8 mouse cellular contexts compared by ENCODE assay signal in the genomic region with DNA sequence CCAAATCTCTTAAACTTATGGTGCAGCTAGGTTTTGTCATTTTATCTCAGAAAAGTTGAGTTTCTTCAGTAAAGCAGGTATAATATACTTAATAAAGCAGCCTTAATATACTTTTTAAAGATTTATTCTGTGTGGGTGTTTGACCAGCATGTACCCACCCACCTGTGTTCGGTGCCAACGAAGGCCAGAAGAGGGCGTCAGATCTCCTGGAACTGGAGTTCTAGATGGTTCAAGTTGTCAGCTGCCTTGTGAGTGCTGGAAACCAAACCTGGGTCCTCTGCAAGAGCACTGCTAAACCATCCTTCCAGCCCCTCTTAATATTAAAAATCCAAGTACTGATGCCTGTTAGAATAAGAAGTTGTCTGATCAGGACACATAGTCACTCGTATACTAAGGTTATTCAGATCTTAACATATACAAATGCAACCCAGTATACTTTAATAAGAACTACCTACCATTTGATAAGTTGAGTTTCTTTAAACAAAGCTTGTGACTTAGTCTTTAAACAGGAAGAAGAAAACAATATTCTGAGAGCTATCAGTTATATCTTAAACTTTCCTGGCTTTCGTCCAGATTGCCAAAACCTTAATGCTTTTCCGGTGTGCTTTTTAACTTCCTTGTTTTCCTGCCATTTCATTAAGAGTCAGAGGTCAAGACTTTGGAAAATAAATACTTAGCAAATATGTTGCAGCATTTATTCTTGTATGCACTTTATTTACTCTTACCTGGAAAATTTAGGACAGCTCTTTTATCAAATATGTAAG. TPM values are rescaled to one million over a fixed set of nuclear protein-coding genes. Genes with fewer than 3 reads are reported as not detected.
DNase-seq lines count a peak whose midpoint lies in the region; ATAC-seq and TF ChIP-seq lines count a peak whose summit lies in the region.
"Had no signal": no experiment of that assay in that cellular context is flagged by ENCODE, and none has a peak within 500 bp of the region (broad histone marks: within the 10 kb centered on the region; RNA-seq: fewer than 3 reads in every experiment).

No protein-coding gene starts in this region.

- no peak for ATAC-seq in limb, embryonic 12.5 days (ENCODE audit: insufficient number of reproducible peaks, insufficient read depth, low FRiP score, low TSS enrichment, low read depth)
- ATAC-seq in hindbrain, embryonic 16.5 days, result no peak
- no peak for ATAC-seq in midbrain, embryonic 13.5 days
- no peak for ATAC-seq in megakaryocyte-erythroid progenitor cell, adult 5-6 weeks (replicated peaks; ENCODE audit: low FRiP score, low TSS enrichment, poor library complexity, severe bottlenecking)

- H3K4me2 ChIP-seq in limb, embryonic 12.5 days, result peak overlapping the region; percentile 57; the same call in 1 of the 2 replicates
- peak overlapping the region; percentile 70 for H3K4me2 ChIP-seq in hindbrain, embryonic 16.5 days (ENCODE audit: low read length)
- H3K4me2 ChIP-seq in midbrain, embryonic 13.5 days (replicated peaks), result peak overlapping the region; percentile 65

- no peak; the same call in none of the 2 replicates for TF ChIP-seq CTCF in left cerebral cortex, adult 2 months (IDR thresholded peaks at IDR 0.05)

- peaks cover 13% of the 10 kb centered on the region for H3K9me3 ChIP-seq in limb, embryonic 12.5 days
- peaks cover 8% of the 10 kb centered on the region; the same call in 1 of the 2 replicates for H3K9me3 ChIP-seq in limb, embryonic 10.5 days (replicated peaks)
- H3K9me3 ChIP-seq in hindbrain, embryonic 16.5 days (ENCODE audit: control insufficient read depth, low read length), result peaks cover 8% of the 10 kb centered on the region
- H3K9me3 ChIP-seq in midbrain, embryonic 13.5 days, result peaks cover 10% of the 10 kb centered on the region

- no peaks in the 10 kb centered on the region for H3K4me1 ChIP-seq in limb, embryonic 12.5 days (replicated peaks)
- no peaks in the 10 kb centered on the region; the same call in 1 of the 2 replicates for H3K4me1 ChIP-seq in limb, embryonic 10.5 days
- H3K4me1 ChIP-seq in hindbrain, embryonic 16.5 days (ENCODE audit: control insufficient read depth, insufficient read depth, low read depth, low read length), result peaks cover 3% of the 10 kb centered on the region; the same call in 1 of the 2 replicates
- peaks cover 11% of the 10 kb centered on the region for H3K4me1 ChIP-seq in midbrain, embryonic 13.5 days (replicated peaks)
- H3K4me1 ChIP-seq: embryonic facial prominence, embryonic 15.5 days had no signal

- H3K4me3 ChIP-seq in limb, embryonic 12.5 days (replicated peaks), result no peak overlapping the region
- H3K4me3 ChIP-seq in limb, embryonic 10.5 days, result no peak overlapping the region
- peak overlapping the region; percentile 99; the same call in 1 of the 2 replicates for H3K4me3 ChIP-seq in hindbrain, embryonic 16.5 days (ENCODE audit: low read length)
- H3K4me3 ChIP-seq in midbrain, embryonic 13.5 days (replicated peaks), result peak overlapping the region; percentile 83
- H3K4me3 ChIP-seq in left cerebral cortex, adult 2 months, result no peak overlapping the region; the same call in 1 of the 2 replicates

- H3K27me3 ChIP-seq in limb, embryonic 12.5 days, result no peaks in the 10 kb centered on the region
- no peaks in the 10 kb centered on the region for H3K27me3 ChIP-seq in limb, embryonic 10.5 days (ENCODE audit: low read depth, poor library complexity, severe bottlenecking)
- H3K27me3 ChIP-seq in hindbrain, embryonic 16.5 days (replicated peaks; ENCODE audit: control insufficient read depth, insufficient read depth, low read length), result no peaks in the 10 kb centered on the region
- H3K27me3 ChIP-seq in midbrain, embryonic 13.5 days, result no peaks in the 10 kb centered on the region
- H3K27me3 ChIP-seq: embryonic facial prominence, embryonic 15.5 days had no signal

- H3K9ac ChIP-seq in limb, embryonic 12.5 days (replicated peaks), result no peak overlapping the region
- no peak overlapping the region for H3K9ac ChIP-seq in hindbrain, embryonic 16.5 days (ENCODE audit: low read depth, low read length)
- H3K9ac ChIP-seq in midbrain, embryonic 13.5 days (replicated peaks), result no peak overlapping the region

- intact Hi-C loops in left cerebral cortex, adult 2 months (cut with DNase I), result loop anchor here (5.0 to 10.0 kb wide), 2 partner anchors 214 to 377 kb away; no protein-coding TSS in a partner anchor

- no peak for DNase-seq in limb, embryonic 10.5 days (ENCODE audit: low spot score)
- DNase-seq in cerebellum, postnatal 14 days, result peak; percentile 22 to 45
- no peak for DNase-seq in left cerebral cortex, adult 2 months (ENCODE audit: extremely low spot score in 1 of 2, low spot score in 2 of 2)

- no peak overlapping the region for H3K27ac ChIP-seq in limb, embryonic 12.5 days
- no peak overlapping the region for H3K27ac ChIP-seq in limb, embryonic 10.5 days
- H3K27ac ChIP-seq in hindbrain, embryonic 16.5 days (ENCODE audit: low read depth, low read length), result no peak overlapping the region
- no peak overlapping the region for H3K27ac ChIP-seq in midbrain, embryonic 13.5 days
- no peak overlapping the region; the same call in 1 of the 2 replicates for H3K27ac ChIP-seq in left cerebral cortex, adult 2 months

- H3K36me3 ChIP-seq in limb, embryonic 12.5 days, result peaks cover 21% of the 10 kb centered on the region
- H3K36me3 ChIP-seq in limb, embryonic 10.5 days, result peaks cover 34% of the 10 kb centered on the region
- H3K36me3 ChIP-seq in hindbrain, embryonic 16.5 days (ENCODE audit: control insufficient read depth, insufficient read depth, low read length), result peaks cover 13% of the 10 kb centered on the region
- H3K36me3 ChIP-seq in midbrain, embryonic 13.5 days, result peaks cover 22% of the 10 kb centered on the region

- 94% methylated on average over 6 of the region's 6 CpGs for WGBS in limb, embryonic 12.5 days
- WGBS in limb, embryonic 10.5 days, result 97% methylated on average over 6 of the region's 6 CpGs
- WGBS in hindbrain, embryonic 16.5 days, result 95% methylated on average over 6 of the region's 6 CpGs
- 98% methylated on average over 6 of the region's 6 CpGs for WGBS in midbrain, embryonic 13.5 days

RNA-seq across cellular contexts. Expression of a gene that starts 1.7 kb away (rescaled TPM):
- polyA plus RNA-seq in limb, embryonic 12.5 days (2016; fragmentation: Nextera tagmentation; extraction: Ambion mirVana), result 34.1 and 38.3 TPM in 2 replicates
- polyA plus RNA-seq in limb, embryonic 10.5 days (2016; fragmentation: Nextera tagmentation; extraction: Ambion mirVana), result 20.7 and 27.2 TPM in 2 replicates
- 35.8 and 39.5 TPM in 2 replicates for polyA plus RNA-seq in hindbrain, embryonic 16.5 days (2015; fragmentation: Nextera tagmentation; extraction: Ambion mirVana)
- 64.6 and 69.3 TPM in 2 replicates for polyA plus RNA-seq in midbrain, embryonic 13.5 days (2015; fragmentation: Nextera tagmentation; extraction: Ambion mirVana)
- 29.1 and 33.2 TPM in 2 replicates for total RNA-seq in megakaryocyte-erythroid progenitor cell, adult 5-6 weeks (2014; fragmentation: Nextera tagmentation)
- 38.5 and 70.6 TPM in 2 replicates for total RNA-seq in megakaryocyte-erythroid progenitor cell, adult 5-6 weeks (2017)
- 10 to 100 TPM; 79.6 to 81.4 TPM for total RNA-seq in left cerebral cortex, adult 2 months (2021)

RNA-seq across cellular contexts. Expression of a gene that starts 41.8 kb away (rescaled TPM):
- 59.4 and 63.7 TPM in 2 replicates for polyA plus RNA-seq in limb, embryonic 12.5 days (2016; fragmentation: Nextera tagmentation; extraction: Ambion mirVana)
- polyA plus RNA-seq in limb, embryonic 10.5 days (2016; fragmentation: Nextera tagmentation; extraction: Ambion mirVana), result 52.3 and 59.2 TPM in 2 replicates
- polyA plus RNA-seq in hindbrain, embryonic 16.5 days (2015; fragmentation: Nextera tagmentation; extraction: Ambion mirVana), result 16.5 and 20.6 TPM in 2 replicates
- polyA plus RNA-seq in midbrain, embryonic 13.5 days (2015; fragmentation: Nextera tagmentation; extraction: Ambion mirVana), result 28.1 and 29.6 TPM in 2 replicates
- 35.9 and 67.2 TPM in 2 replicates for total RNA-seq in megakaryocyte-erythroid progenitor cell, adult 5-6 weeks (2014; fragmentation: Nextera tagmentation)
- 22.8 and 39.8 TPM in 2 replicates for total RNA-seq in megakaryocyte-erythroid progenitor cell, adult 5-6 weeks (2017)
- total RNA-seq in left cerebral cortex, adult 2 months (2021), result 10 to 100 TPM; 42.7 to 42.8 TPM

Comparison
In these comparisons a context has a peak if more than half of its experiments do, and no peak if none do; other contexts are left out.
1. H3K4me3 ChIP-seq: peak in hindbrain, embryonic 16.5 days (single experiment) and midbrain, embryonic 13.5 days (single experiment); none in limb, embryonic 12.5 days (single experiment), limb, embryonic 10.5 days (single experiment) and left cerebral cortex, adult 2 months (single experiment).
2. DNase-seq: peak in cerebellum, postnatal 14 days (2 of 2); none in limb, embryonic 10.5 days (single experiment) and left cerebral cortex, adult 2 months (0 of 2).
3. Peak in every context shown above with its lines, with median percentiles within 50 percentile points of each other: H3K4me2 ChIP-seq.